23 mouse cellular contexts compared by ENCODE assay signal in the genomic region with DNA sequence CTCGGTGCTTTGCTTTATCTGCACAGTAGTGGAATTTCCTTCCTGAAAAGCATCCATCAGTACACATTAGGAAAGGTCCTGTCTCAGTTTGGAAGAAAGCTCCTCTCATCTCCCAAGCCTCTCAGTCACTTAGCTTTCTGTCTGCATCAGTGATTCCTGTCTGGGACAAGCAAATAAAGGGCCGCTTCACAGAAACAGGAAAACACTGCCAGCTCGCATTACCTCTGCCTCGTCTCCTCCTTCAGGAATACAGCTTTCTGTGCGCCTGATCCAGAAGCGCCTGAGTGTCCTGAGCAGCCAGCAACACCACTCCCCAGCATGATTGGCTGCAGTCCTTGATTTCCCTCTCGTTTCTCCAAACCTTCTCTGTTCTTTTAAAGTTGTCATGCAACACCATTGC.
DNase-seq lines count a peak whose midpoint lies in the region; ATAC-seq lines count a peak whose summit lies in the region.
"Had no signal": no experiment of that assay in that cellular context is flagged by ENCODE, and none has a peak within 500 bp of the region (broad histone marks: within the 10 kb centered on the region; RNA-seq: fewer than 3 reads in every experiment).

No protein-coding gene starts in this region.

- H3K27ac ChIP-seq in hindbrain, embryonic 12.5 days = 0 out of 2 replicates have a peak overlapping the region, but pooled peaks have one; percentile 7
- H3K27ac ChIP-seq in hindbrain, embryonic 11.5 days (ENCODE audit: low read depth, low read length) = no peak overlapping the region
- H3K27ac ChIP-seq in midbrain, embryonic 13.5 days = peak overlapping the region; percentile 4; the same call in 1 of the 2 replicates
- no peak overlapping the region for H3K27ac ChIP-seq in midbrain, embryonic 10.5 days (replicated peaks)
- no peak overlapping the region for H3K27ac ChIP-seq in embryonic facial prominence, embryonic 10.5 days (replicated peaks)
- H3K27ac ChIP-seq: embryonic facial prominence, embryonic 12.5 days; forebrain, embryonic 13.5 days; gastrocnemius, adult 2 months; heart, adult 2 months; heart, embryonic 15.5 days; hindbrain, embryonic 10.5 days had no signal

- intact Hi-C loops in gastrocnemius, postnatal 36 days (cut with DNase I) = no loop called here

- H3K9me3 ChIP-seq in hindbrain, embryonic 12.5 days (replicated peaks) = no peaks in the 10 kb centered on the region
- no peaks in the 10 kb centered on the region for H3K9me3 ChIP-seq in hindbrain, embryonic 11.5 days (ENCODE audit: control insufficient read depth, low read length)
- peaks cover 13% of the 10 kb centered on the region; the same call in 1 of the 2 replicates for H3K9me3 ChIP-seq in midbrain, embryonic 13.5 days
- H3K9me3 ChIP-seq in midbrain, embryonic 10.5 days (replicated peaks) = peaks cover 22% of the 10 kb centered on the region
- peaks cover 4% of the 10 kb centered on the region; the same call in 1 of the 2 replicates for H3K9me3 ChIP-seq in embryonic facial prominence, embryonic 10.5 days
- H3K9me3 ChIP-seq: embryonic facial prominence, embryonic 12.5 days; heart, embryonic 15.5 days had no signal

- H3K36me3 ChIP-seq in hindbrain, embryonic 12.5 days = no peaks in the 10 kb centered on the region
- no peaks in the 10 kb centered on the region for H3K36me3 ChIP-seq in hindbrain, embryonic 11.5 days (ENCODE audit: control insufficient read depth, insufficient read depth, low read length)
- no peaks in the 10 kb centered on the region for H3K36me3 ChIP-seq in midbrain, embryonic 13.5 days
- H3K36me3 ChIP-seq in midbrain, embryonic 10.5 days = no peaks in the 10 kb centered on the region
- H3K36me3 ChIP-seq in embryonic facial prominence, embryonic 10.5 days (replicated peaks) = no peaks in the 10 kb centered on the region
- H3K36me3 ChIP-seq: embryonic facial prominence, embryonic 12.5 days; heart, embryonic 15.5 days; hindbrain, embryonic 10.5 days had no signal

- H3K27me3 ChIP-seq in hindbrain, embryonic 12.5 days = no peaks in the 10 kb centered on the region
- H3K27me3 ChIP-seq in hindbrain, embryonic 11.5 days (ENCODE audit: control insufficient read depth, insufficient read depth, low read length) = no peaks in the 10 kb centered on the region
- no peaks in the 10 kb centered on the region for H3K27me3 ChIP-seq in midbrain, embryonic 13.5 days
- H3K27me3 ChIP-seq in midbrain, embryonic 10.5 days (ENCODE audit: low read depth, poor library complexity, severe bottlenecking) = no peaks in the 10 kb centered on the region
- H3K27me3 ChIP-seq in embryonic facial prominence, embryonic 10.5 days (replicated peaks; ENCODE audit: low read depth, poor library complexity, severe bottlenecking) = no peaks in the 10 kb centered on the region
- H3K27me3 ChIP-seq: embryonic facial prominence, embryonic 12.5 days; heart, embryonic 15.5 days had no signal

- H3K9ac ChIP-seq in hindbrain, embryonic 12.5 days = no peak overlapping the region
- no peak overlapping the region for H3K9ac ChIP-seq in hindbrain, embryonic 11.5 days (ENCODE audit: low read depth, low read length)
- no peak overlapping the region for H3K9ac ChIP-seq in midbrain, embryonic 13.5 days (replicated peaks)
- H3K9ac ChIP-seq: embryonic facial prominence, embryonic 12.5 days; forebrain, embryonic 13.5 days; forebrain, postnatal 0 days; heart, embryonic 15.5 days had no signal

- no peak for DNase-seq in hindbrain, embryonic 11.5 days (ENCODE audit: low spot score)
- DNase-seq in midbrain, embryonic 10.5 days (ENCODE audit: low spot score) = no peak
- DNase-seq in embryonic facial prominence, embryonic 10.5 days (ENCODE audit: low spot score) = peak; percentile 21
- DNase-seq in retina, postnatal 1 day = peak; percentile 93
- no peak for DNase-seq in gastrocnemius, postnatal 36 days
- DNase-seq: adrenal gland, adult 8-10 months; adrenal gland, postnatal 36 days; cerebellum, adult 11 months; cerebellum, adult 8-10 months; embryo, embryonic 11 days; forebrain, postnatal 0 days; gastrocnemius, adult 2 months; gastrocnemius, postnatal 25 days; heart, adult 2 months had no signal

- peaks cover 22% of the 10 kb centered on the region for H3K4me1 ChIP-seq in hindbrain, embryonic 12.5 days
- H3K4me1 ChIP-seq in hindbrain, embryonic 11.5 days (replicated peaks; ENCODE audit: control insufficient read depth, insufficient read depth, low read length) = no peaks in the 10 kb centered on the region
- H3K4me1 ChIP-seq in midbrain, embryonic 13.5 days (replicated peaks) = peaks cover 45% of the 10 kb centered on the region
- peaks cover 38% of the 10 kb centered on the region for H3K4me1 ChIP-seq in midbrain, embryonic 10.5 days
- H3K4me1 ChIP-seq in embryonic facial prominence, embryonic 10.5 days = peaks cover 31% of the 10 kb centered on the region
- H3K4me1 ChIP-seq: embryonic facial prominence, embryonic 12.5 days had no signal

- no peak overlapping the region for H3K4me3 ChIP-seq in hindbrain, embryonic 12.5 days
- H3K4me3 ChIP-seq in hindbrain, embryonic 11.5 days (ENCODE audit: low read depth, low read length) = no peak overlapping the region
- H3K4me3 ChIP-seq in midbrain, embryonic 13.5 days (replicated peaks) = no peak overlapping the region
- no peak overlapping the region for H3K4me3 ChIP-seq in midbrain, embryonic 10.5 days
- no peak overlapping the region for H3K4me3 ChIP-seq in embryonic facial prominence, embryonic 10.5 days
- H3K4me3 ChIP-seq: embryonic facial prominence, embryonic 12.5 days; forebrain, embryonic 13.5 days; gastrocnemius, adult 2 months; heart, adult 2 months; heart, embryonic 15.5 days; hindbrain, embryonic 10.5 days had no signal

- 72% methylated on average over 7 of the region's 7 CpGs for WGBS in hindbrain, embryonic 12.5 days
- 84% methylated on average over 7 of the region's 7 CpGs for WGBS in hindbrain, embryonic 11.5 days
- WGBS in midbrain, embryonic 13.5 days = 79% methylated on average over 7 of the region's 7 CpGs
- WGBS in midbrain, embryonic 10.5 days = 74% methylated on average over 7 of the region's 7 CpGs
- WGBS in embryonic facial prominence, embryonic 10.5 days = 59% methylated on average over 7 of the region's 7 CpGs

- ATAC-seq in hindbrain, embryonic 12.5 days (ENCODE audit: low FRiP score) = no peak
- no peak for ATAC-seq in hindbrain, embryonic 11.5 days (ENCODE audit: low FRiP score)
- no peak for ATAC-seq in midbrain, embryonic 13.5 days
- ATAC-seq in inflammation-experienced regulatory T-cells, adult 6 months = no peak
- ATAC-seq: forebrain, embryonic 13.5 days; forebrain, postnatal 0 days; intestine, embryonic 16.5 days had no signal

- H3K4me2 ChIP-seq in hindbrain, embryonic 12.5 days (replicated peaks) = no peak overlapping the region
- H3K4me2 ChIP-seq in hindbrain, embryonic 11.5 days (replicated peaks; ENCODE audit: low read depth, low read length) = no peak overlapping the region
- no peak overlapping the region for H3K4me2 ChIP-seq in midbrain, embryonic 13.5 days (replicated peaks)
- H3K4me2 ChIP-seq: embryonic facial prominence, embryonic 12.5 days; forebrain, embryonic 13.5 days; heart, embryonic 11.5 days; heart, embryonic 15.5 days had no signal

Comparison
In these comparisons a context has a peak if more than half of its experiments do, and no peak if none do; other contexts are left out.
1. H3K27ac ChIP-seq: peak in hindbrain, embryonic 12.5 days (single experiment) and midbrain, embryonic 13.5 days (single experiment); none in hindbrain, embryonic 11.5 days (single experiment), midbrain, embryonic 10.5 days (single experiment) and embryonic facial prominence, embryonic 10.5 days (single experiment).
2. DNase-seq: peak in embryonic facial prominence, embryonic 10.5 days (single experiment) and retina, postnatal 1 day (single experiment); none in hindbrain, embryonic 11.5 days (single experiment), midbrain, embryonic 10.5 days (single experiment) and gastrocnemius, postnatal 36 days (0 of 2).